Mouse (Mus musculus) stomach, embryonic 16.5 days (tissue): Measurements from ENCODE around the gene Pik3ip1. TPM values are rescaled to one million over a fixed set of nuclear protein-coding genes. Genes with fewer than 3 reads are reported as not detected.

ENCODE experiments used
- ATAC-seq: fragments of 200-750 bp; cut with Nextera tagmentation; 2 replicates; pipeline ENCODE4 v1.8.0; 2017; ENCODE audit warnings: moderate number of reproducible peaks, moderate TSS enrichment; ENCODE audit not compliant: insufficient read depth, low FRiP score
- H3K27ac ChIP-seq: fragments of 300-500 bp; sonication (generic); 2 replicates; pipeline ENCODE4 v1.5.1; 2014; ENCODE audit warnings: low read length
- H3K27me3 ChIP-seq: fragments of 300-500 bp; sonication (generic); 2 replicates; pipeline ENCODE4 v1.6.1; 2014; ENCODE audit warnings: low read length, control low read depth, mixed read lengths; ENCODE audit not compliant: control insufficient read depth, insufficient read depth
- H3K36me3 ChIP-seq: fragments of 300-500 bp; sonication (generic); 2 replicates; pipeline ENCODE4 v1.6.1; 2014; ENCODE audit warnings: low read length; ENCODE audit not compliant: control insufficient read depth, insufficient read depth
- H3K4me1 ChIP-seq: fragments of 300-500 bp; sonication (generic); 2 replicates; pipeline ENCODE4 v1.6.1; 2014; ENCODE audit warnings: low read length, control low read depth, mixed read lengths; ENCODE audit not compliant: control insufficient read depth, insufficient read depth
- H3K4me2 ChIP-seq: fragments of 300-500 bp; sonication (generic); 2 replicates; pipeline ENCODE4 v1.6.1; 2014; ENCODE audit warnings: low read depth, low read length, mixed read lengths
- H3K4me3 ChIP-seq: fragments of 300-500 bp; sonication (generic); replicated peaks from 2 replicates; pipeline ENCODE4 v1.5.1; 2014; ENCODE audit warnings: mild to moderate bottlenecking, low read length
- H3K9ac ChIP-seq: fragments of 300-500 bp; sonication (generic); 2 replicates; pipeline ENCODE4 v1.6.1; 2014; ENCODE audit warnings: low read length
- H3K9me3 ChIP-seq: fragments of 300-500 bp; sonication (generic); replicated peaks from 2 replicates; pipeline ENCODE4 v1.6.1; 2016; ENCODE audit warnings: low read length, control low read depth; ENCODE audit not compliant: control insufficient read depth
- WGBS: fragments of 180-500 bp; shearing (Covaris S2); extraction: QIAGEN DNeasy Blood & Tissue Kit; methylation state at CpG from one replicate; pipeline ENCODE4 v1.1.7; 2014; 5-methylcytosine and 5-hydroxymethylcytosine counted together
- polyA plus RNA-seq: library from polyadenylated mRNA; unstranded; fragments of >200 nt; fragmentation: Nextera tagmentation; extraction: Ambion mirVana; gene quantifications from 2 replicates; pipeline ENCODE4 v1.2.1, GENCODE M21; 2015

The Pik3ip1 gene
- polyA plus RNA-seq, 1 experiment from 2014 or later, result 11.8 TPM

DNA sequence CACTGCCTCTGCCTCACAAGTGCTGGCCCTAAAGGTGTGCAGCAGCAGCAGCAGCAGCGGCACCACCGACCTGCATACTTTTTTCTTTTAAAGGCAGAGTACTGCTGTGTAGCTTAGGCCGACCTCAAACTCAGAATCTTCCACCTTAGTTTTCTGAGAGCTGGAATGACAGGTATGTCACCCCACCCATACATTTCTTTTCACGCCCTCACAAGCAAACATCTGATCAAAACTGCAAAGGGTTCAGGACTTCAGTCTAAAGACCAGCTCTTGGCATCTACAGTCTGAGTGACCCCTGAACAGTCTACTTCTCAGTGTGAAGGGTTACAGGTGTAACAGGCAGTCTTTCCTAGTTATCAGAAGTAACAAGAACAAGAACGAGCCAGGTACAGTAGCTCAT lies 60.6 kb downstream of the Pik3ip1 start:
- peaks cover 17% of the 10 kb centered on the region; the same call in 1 of the 2 replicates for H3K4me1 ChIP-seq
- peak; percentile 47; the same call in 1 of the 2 replicates for ATAC-seq
- H3K9me3 ChIP-seq, result no peaks in the 10 kb centered on the region
- WGBS, result 67% methylated on average over 5 of the region's 5 CpGs
- peak overlapping the region; percentile 80 for H3K27ac ChIP-seq
- H3K4me2 ChIP-seq, result no peak overlapping the region
- no peak overlapping the region for H3K4me3 ChIP-seq
- no peaks in the 10 kb centered on the region for H3K27me3 ChIP-seq
- 0 out of 2 replicates have a peak, but pooled peaks cover 3% of the 10 kb centered on the region for H3K36me3 ChIP-seq
- H3K9ac ChIP-seq, result no peak overlapping the region

GRCm38 (mm10) chr11:3392526-3392925 lies 62.3 kb downstream of the Pik3ip1 start:
- Histone ChIP-seq H3K27ac (peak overlapping the region; percentile 20; the same call in 1 of the 2 replicates), H3K9me3 (no peaks in the 10 kb centered on the region), H3K27me3 (no peaks in the 10 kb centered on the region), H3K4me2 (no peak overlapping the region), H3K4me1 (peaks cover 13% of the 10 kb centered on the region; the same call in 1 of the 2 replicates), H3K36me3 (0 out of 2 replicates have a peak, but pooled peaks cover 3% of the 10 kb centered on the region), H3K4me3 (no peak overlapping the region), H3K9ac (0 out of 2 replicates have a peak overlapping the region, but pooled peaks have one; percentile 3)
- WGBS, result 69% methylated on average over 8 of the region's 8 CpGs
- ATAC-seq, result no peak

Other genes with a start within 250 kb of the Pik3ip1 start
- gene Sfi1, start 136.9 kb upstream of the Pik3ip1 start, polyA plus RNA-seq, result 14.6 and 15.3 TPM in 2 replicates
- gene Eif4enif1, start 128.0 kb upstream of the Pik3ip1 start, polyA plus RNA-seq, result 38.4 and 38.9 TPM in 2 replicates
- 193 and 213 TPM in 2 replicates for gene Drg1, start 64.0 kb upstream of the Pik3ip1 start, polyA plus RNA-seq
- 26.1 and 26.5 TPM in 2 replicates for gene Patz1, start 41.5 kb upstream of the Pik3ip1 start, polyA plus RNA-seq
- 92.6 and 109 TPM in 2 replicates for gene Limk2, start 78.8 kb downstream of the Pik3ip1 start, polyA plus RNA-seq
- 30.7 and 31.4 TPM in 2 replicates for gene Rnf185, start 122.0 kb downstream of the Pik3ip1 start, polyA plus RNA-seq
- 1.8 and 4.5 TPM in 2 replicates for gene Pla2g3, start 157.9 kb downstream of the Pik3ip1 start, polyA plus RNA-seq
- 3.4 and 3.5 TPM in 2 replicates for gene Inpp5j, start 174.4 kb downstream of the Pik3ip1 start, polyA plus RNA-seq
- 169 and 176 TPM in 2 replicates for gene Selenom, start 184.3 kb downstream of the Pik3ip1 start, polyA plus RNA-seq
- gene Smtn, start 210.2 kb downstream of the Pik3ip1 start, polyA plus RNA-seq, result 122 and 128 TPM in 2 replicates